Mouse (Mus musculus): ENCODE measurements around the gene Ckap2.

Ckap2 gene

GRCm38 (mm10) chr8:22185431-22186397 lies at the start of gene Ckap2:
TSS of gene Ckap2 (minus strand) at chr8:22185819.
- DNase-seq = peak; percentile 81 to 84

DNA sequence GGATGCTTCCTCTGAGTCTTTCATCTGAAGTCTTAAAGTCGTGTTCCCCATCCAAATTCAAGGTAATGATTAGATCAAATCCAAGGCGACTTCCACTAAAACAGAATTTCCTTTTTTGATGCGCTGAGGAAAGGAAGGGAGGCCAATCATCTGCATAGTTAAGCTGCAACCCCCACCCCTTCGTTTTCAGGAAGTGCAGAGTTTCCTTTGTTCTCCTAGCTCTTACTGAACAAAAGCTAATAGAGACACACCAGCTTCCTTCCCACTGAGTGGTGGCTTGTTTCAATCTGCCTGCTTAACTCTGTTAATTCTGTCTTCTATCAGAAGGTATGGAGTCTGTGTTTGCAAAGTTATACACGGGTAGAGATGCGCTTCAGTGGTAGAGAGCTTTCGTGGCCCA lies 43.0 kb upstream of the Ckap2 start:
- no peak for DNase-seq

DNA sequence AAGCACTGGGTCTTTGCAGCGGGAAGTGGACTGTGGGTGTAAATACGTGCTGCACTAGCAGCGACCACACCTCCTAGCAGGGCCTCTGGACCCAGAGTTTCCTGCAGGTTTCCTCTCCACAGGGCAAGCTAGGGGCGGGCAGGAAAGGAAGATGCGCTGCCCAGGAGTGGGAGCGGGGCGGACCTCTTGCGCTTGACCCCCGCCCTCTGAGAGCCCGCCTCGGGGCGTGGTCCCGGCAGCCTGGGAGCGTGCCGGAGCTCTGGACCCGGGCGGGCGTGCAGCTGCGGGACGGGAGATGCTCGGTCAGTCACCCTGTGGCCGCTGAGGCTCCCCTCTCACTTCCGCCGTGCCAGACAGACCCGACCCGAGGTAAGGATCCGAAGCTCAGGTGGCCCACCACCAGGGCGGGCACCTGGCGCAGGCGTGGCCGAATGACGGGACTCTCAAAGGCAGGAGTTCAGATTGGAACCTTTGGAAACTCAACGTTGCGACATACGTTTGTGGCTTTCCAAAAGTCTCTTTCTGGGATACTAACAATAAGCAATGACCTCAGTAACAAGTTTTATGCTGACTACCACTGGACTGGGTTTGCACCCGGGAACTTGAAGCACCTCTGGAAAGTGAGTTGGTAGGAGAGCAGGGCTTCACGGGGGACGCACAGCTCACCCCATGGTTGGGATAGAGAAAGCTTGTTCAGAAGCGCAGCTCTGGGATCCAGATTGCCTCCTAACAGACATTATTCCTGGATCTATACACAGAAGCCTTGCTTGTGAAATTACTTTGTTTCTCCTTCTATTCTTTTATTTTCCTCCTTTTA lies 41.6 kb upstream of the Ckap2 start, which contains the start of gene Thsd1:
Thsd1 (plus strand) TSS at position 253 of the 817 bp plus-strand sequence.
- DNase-seq = peak; percentile 6 to 8

DNA sequence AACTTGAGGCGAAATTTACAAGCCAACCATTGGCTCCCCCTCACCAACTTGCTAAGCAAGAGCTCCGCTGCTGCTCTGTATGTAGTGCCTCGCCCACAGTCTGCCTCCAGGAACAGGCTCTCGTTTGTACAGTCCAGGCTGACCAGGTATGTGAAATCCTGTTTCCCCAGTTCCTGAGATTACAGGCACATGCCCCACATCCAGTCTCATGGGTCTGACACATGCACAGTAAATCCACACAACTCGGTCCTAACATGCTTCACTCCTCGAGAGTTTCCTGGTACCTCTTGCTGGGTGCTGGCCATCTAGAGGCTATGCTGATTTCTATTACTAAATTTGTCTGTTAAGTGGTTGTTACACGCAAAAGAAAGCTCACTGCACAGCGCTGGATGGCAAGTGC lies 40.7 kb upstream of the Ckap2 start:
- no peak for DNase-seq

- DNase-seq = no peak
Measured at GRCm38 (mm10) chr8:22214826-22215225, 29.2 kb upstream of the Ckap2 start.

- DNase-seq = no peak
Measured at GRCm38 (mm10) chr8:22209012-22209411, 23.4 kb upstream of the Ckap2 start.

- no peak for DNase-seq
Measured at GRCm38 (mm10) chr8:22207535-22207934, 21.9 kb upstream of the Ckap2 start.

DNA sequence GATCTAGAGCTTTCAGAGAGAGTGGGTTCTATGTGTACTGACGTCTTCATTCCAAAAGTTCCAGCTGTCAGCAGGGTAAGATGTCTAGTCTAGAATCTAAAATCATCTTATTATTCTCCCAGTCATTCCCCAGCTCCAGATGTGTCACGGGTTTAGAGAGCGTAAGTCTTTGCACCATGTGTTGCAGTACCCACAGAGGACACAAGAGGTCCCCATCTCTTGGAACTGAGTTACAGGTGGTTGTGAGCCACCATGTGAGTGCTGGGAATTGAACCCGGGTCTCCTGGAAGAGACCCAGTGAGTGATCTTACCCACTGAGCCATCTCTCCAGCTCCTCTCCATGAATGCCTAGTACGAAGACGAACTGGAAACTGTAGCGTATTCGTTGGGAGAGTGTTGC lies 13.9 kb upstream of the Ckap2 start:
- DNase-seq = no peak

- no peak for DNase-seq
Measured at GRCm38 (mm10) chr8:22197914-22198313, 12.3 kb upstream of the Ckap2 start.

DNA sequence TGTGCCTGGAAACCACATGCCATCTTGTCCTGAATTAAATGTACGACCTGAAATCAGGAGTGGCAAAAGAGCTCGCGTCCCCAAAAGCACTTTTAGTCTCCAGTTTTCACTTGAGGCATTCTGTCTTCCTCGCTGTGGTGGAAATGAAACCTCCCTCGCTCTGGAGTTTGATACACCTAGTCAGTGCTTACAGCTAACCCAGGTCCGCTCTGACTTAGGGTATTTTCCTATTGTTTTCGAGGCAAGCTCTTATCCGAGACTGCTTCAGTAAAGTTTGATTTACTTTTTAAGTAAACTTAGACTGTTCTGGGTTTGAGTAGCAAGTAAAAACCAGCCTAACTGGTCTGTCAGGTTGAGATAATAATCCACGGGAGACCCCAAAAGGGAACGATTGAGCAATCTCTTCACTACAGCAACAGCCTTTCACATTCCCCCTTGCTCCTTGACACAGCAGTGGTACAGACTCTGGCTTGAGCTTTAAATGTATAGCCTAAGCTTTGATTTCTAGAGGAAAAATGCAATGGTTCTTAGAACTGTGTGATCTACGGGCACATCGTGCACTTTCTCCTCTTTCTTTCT lies 7.9 kb upstream of the Ckap2 start:
- no peak for DNase-seq

DNA sequence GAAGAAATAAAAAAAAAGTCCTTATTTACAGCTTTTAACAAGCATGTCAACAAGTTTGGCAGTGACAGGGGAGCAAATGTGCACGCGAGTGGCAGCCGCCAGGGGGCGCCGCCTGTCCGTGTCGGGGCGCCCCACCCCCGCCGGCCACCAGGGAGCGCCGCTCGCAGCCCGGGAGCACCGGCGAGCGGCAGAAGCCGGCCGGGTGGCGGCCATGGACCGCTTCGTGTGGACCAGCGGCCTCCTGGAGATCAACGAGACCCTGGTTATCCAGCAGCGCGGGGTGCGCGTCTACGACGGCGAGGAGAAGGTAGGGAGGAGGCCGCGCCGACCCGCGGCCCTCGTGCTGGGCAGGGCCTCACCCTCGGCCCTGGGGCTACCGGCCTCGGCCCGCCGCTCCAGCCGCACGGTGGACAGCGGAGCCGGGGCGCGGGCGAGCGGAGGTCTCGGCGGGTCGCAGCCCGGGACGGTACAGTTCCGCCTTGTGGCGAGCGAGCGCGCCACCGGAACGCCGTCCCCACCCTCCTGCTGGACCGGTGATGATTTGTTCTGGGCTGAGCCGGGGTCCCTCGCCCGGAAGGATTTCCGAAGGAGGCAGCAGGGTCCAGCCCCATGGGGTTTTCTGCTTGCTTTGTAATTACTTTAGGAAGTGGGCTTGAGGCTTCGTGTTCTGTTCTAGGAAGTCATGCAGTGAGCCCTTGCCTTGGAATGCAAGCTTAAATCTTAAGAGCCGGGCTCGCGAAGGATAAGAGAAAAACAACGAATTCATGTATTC lies 7.2 kb upstream of the Ckap2 start, which contains the start of gene Vps36:
Vps36 (plus strand) TSS at position 150 of the 772 bp plus-strand sequence.
- peak; percentile 81 to 97 for DNase-seq

- DNase-seq = no peak
Measured at GRCm38 (mm10) chr8:22184884-22185283, 735 bp downstream of the Ckap2 start.

DNA sequence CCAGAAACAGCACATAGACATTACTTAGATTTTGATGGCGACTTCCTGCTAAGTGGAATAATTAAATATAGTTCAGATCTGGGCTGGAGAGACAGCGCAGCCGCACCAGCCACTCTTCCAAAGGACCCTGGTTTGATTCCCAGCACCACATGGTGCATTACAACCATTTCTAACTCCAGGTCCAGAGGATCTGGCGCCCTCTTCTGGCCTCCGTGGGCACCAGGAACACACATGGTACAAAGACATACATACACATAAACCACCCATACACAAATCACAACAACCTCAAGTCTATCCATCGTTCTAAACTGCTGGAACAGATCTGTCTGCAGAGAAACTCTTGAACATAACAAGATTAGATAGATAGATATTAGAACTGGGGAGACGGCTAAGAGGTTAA lies 9.7 kb downstream of the Ckap2 start:
- no peak for DNase-seq

- no peak for DNase-seq
Measured at GRCm38 (mm10) chr8:22169167-22169566, 16.5 kb downstream of the Ckap2 start.

- DNase-seq = peak; percentile 86 to 88
Measured at GRCm38 (mm10) chr8:22166080-22166603, 19.5 kb downstream of the Ckap2 start, which contains the start of gene Nek3. TSS of gene Nek3 (minus strand) at chr8:22166435.

- no peak for DNase-seq
Measured at GRCm38 (mm10) chr8:22165251-22166079, 20.2 kb downstream of the Ckap2 start.

DNA sequence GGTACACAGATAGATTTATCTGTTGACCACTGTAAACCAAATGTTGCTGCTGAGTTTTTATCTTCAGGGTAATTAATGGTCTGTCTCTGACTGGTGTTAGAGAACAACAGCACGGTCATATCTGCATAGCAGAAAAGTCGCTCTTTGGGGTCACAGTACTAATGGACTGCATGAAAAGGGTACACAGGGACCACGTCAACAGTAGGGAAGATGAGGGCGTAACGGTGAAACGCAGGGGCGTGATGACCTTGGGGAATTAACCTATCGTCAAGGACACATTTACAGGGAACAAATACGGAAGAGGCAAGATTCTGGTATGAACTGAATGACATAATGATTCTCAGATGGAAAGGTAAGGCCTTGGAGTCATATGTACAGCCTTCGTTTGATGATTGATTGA lies 21.2 kb downstream of the Ckap2 start:
- DNase-seq = no peak

GRCm38 (mm10) chr8:22162206-22162605 lies 23.4 kb downstream of the Ckap2 start:
- no peak for DNase-seq

- DNase-seq = no peak
Measured at GRCm38 (mm10) chr8:22150345-22150663, 35.3 kb downstream of the Ckap2 start.

DNA sequence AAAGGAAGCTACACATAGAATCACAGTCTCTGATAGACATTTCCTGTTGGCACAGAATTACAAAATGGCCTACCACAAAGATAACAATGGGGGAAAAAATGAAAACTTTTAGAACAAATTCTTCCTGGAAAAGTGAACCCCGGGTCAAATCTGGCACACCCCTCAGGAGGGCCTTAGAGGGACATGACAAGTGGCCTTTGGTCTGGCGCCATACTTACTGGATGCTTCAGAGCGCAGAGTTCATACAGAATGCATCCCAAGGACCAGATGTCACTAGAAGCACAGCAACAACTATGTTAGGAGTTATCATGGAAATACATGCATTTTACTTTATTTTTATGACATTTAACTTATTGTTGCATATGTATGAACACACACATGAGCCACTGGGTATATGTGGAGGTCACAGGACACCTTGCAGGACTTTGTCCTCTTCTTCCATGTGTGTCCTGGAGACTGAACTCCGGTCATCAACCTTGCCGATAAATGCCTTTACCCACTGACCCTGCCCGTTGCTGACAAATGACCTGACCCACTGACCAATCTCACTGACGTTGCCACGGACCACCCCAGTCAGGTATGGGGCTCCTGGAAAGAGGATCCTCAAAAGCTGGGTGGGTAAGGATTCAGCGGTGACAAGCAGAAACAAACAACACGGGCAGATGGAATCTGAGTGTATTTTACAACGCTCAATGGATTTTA lies 35.8 kb downstream of the Ckap2 start:
- DNase-seq = no peak

- DNase-seq = no peak
Measured at GRCm38 (mm10) chr8:22148367-22148740, 37.3 kb downstream of the Ckap2 start.
